Mouse (Mus musculus) megakaryocyte, adult 5-6 weeks (primary cell): ENCODE measurements around the gene Gpr179. TPM values are rescaled to one million over a fixed set of nuclear protein-coding genes. Genes with fewer than 3 reads are reported as not detected.
A peak's percentile ranks its signal among the peaks of the same experiment; 100 is the strongest.

ENCODE experiments used
- ATAC-seq: 2 replicates; pipeline ENCODE4 v1.8.0; 2016; ENCODE audit warnings: mild to moderate bottlenecking, inconsistent platforms; ENCODE audit not compliant: poor library complexity, severe bottlenecking
- total RNA-seq, 2 experiments: library from RNA; stranded (forward) in 1 of 2; stranded (reverse) in 1 of 2; fragments of 153-499, 151-499 nt in 1 of 2; fragments of 221-1000, 200-1000 nt in 1 of 2; gene quantifications; 2 replicates each; pipeline versions ENCODE4 v1.2.3 to v1.2.4; 2015 to 2017

The Gpr179 gene
- not detected in 2 replicates for total RNA-seq (2015)
- under 0.01 TPM in 1 of 2 replicates, not detected in the other for total RNA-seq (2017)

DNA sequence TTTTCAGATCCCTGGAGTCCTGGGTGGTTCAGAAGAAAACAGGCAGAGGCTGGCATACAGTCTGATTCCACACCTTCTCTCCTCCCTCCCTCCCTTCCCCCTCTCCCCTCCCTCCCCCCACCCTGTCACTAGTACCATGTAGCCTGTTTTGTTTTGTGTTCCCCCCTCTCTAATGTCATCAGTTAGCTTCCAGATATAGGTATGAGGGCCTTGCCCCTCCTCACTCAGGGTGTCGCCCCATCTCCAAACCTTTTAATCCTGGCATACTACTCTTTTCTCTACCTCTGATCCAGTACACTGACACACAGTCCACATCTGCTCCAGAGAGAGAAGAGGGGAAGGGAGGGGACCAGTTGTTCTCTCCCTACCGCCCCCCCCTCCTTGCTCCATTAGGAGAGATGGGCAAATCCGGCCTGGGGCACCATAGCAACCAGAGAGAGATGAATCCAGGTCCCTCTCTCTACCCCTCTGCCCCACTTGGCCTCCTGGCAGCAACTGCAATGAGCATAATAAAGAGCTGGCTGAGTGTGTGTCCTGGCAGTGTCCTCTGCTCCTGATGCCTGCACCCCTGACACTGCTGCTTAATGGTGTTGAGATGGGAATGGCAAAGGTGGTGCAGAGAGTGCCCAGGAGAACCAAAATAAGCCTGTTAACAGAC lies at the start of gene Gpr179:
Gene Gpr179 (minus strand): TSS at position 51 of the 658 bp plus-strand sequence.
- ATAC-seq = no peak

GRCm38 (mm10) chr11:97401082-97401481 lies 49.2 kb upstream of the Gpr179 start:
- ATAC-seq = no peak

DNA sequence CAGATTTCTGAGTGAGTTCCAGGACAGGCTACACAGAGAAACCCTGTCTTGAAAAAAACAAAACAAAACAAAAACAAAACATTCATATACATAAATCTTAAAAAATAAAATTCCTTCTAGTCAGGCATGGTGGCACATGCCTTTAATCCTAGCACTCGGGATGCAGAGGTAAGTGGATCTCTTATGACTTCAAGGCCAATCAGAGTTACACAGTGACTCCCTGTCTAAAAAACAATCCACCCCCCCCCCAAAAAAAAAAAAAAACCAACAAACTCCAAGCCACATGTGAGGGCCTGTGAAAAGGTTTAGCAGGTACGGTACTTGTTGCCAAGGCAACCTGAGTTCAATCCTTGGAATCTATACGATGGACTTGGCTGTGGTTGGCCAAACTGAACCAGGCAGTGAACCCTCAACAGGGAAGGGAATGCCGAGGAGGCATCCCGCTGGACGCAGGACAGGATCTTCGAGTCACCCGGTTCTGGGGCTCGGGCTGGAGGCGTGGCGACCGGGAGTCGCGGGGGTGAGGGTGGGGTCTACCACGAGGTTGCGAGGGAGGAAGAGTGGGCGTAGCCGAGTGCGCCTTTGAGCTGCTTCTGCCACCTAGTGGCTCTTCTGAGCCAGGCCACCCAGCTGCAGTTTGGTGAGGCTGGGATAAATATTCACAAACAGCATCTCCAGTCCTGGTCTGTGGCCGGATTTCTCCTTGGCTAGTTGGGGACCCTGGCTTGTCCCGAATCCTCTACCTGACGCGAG lies 48.3 kb upstream of the Gpr179 start:
- ATAC-seq = peak; percentile 98

- no peak for ATAC-seq
Measured at GRCm38 (mm10) chr11:97398506-97398905, 46.6 kb upstream of the Gpr179 start.

DNA sequence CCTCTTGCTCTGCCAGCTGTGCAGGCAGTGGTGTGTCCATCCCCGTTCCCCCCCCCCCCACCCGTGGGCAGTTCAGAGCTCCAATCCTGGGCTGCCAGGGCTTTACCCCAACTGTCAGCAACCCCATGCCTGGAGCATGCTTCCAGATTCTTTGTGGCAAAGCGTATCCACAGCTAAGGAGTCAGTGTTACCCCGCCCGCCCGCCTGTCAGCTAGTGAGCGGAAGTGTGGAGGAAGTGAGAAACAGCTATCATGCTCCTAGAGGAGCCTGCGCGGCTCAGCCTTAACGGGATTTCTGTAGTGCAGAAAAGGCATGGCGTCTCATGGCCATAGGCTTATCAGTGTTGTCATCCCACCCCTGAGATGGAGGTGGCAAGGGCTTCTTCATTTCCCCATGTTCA lies 42.3 kb upstream of the Gpr179 start:
- ATAC-seq = peak; percentile 68

DNA sequence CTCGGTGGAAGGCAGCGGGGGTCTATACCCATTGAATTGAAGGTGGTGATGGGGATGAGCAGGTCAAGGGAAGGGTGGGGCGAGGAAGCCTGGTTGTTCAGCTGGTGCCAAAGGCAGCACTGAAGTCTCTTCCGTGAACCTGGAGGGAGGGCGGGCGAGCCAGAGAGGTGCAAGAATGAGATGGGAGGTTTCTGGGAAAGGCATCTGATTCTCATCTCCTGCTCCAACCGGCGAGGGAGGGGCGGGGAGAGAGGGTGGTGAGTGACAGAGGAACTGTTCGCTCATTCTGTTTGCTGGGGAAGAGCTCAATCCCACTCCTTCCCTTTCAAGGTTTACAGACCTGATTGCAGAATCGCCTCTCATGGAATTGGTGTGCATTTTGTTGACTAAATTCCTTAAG lies 41.8 kb upstream of the Gpr179 start:
- ATAC-seq = no peak

- ATAC-seq = no peak
Measured at GRCm38 (mm10) chr11:97389127-97389526, 37.2 kb upstream of the Gpr179 start.

DNA sequence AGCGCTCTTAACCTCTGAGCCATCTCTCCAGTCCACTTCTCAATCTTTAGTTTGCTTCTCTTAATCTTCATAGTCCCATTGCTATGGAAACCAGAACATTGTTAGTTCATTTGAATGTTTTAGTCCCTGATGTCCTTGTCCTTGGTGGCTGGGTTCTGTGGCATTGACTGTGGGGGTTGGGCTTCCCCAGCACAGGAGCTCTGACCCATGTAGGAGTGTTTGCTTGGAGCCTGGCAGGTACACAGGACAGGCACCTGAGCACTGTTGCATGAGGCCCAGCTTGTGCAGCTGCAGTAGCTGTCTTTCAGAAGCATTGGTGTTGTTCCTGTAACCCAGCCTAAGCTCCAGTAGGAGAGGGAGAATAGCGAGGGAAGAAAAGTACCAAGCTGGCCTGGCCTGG lies 35.9 kb upstream of the Gpr179 start:
- no peak for ATAC-seq

GRCm38 (mm10) chr11:97383764-97384163 lies 31.9 kb upstream of the Gpr179 start:
- ATAC-seq = no peak

GRCm38 (mm10) chr11:97383017-97383416 lies 31.1 kb upstream of the Gpr179 start:
- no peak for ATAC-seq

GRCm38 (mm10) chr11:97380036-97380435 lies 28.2 kb upstream of the Gpr179 start:
- ATAC-seq = no peak

DNA sequence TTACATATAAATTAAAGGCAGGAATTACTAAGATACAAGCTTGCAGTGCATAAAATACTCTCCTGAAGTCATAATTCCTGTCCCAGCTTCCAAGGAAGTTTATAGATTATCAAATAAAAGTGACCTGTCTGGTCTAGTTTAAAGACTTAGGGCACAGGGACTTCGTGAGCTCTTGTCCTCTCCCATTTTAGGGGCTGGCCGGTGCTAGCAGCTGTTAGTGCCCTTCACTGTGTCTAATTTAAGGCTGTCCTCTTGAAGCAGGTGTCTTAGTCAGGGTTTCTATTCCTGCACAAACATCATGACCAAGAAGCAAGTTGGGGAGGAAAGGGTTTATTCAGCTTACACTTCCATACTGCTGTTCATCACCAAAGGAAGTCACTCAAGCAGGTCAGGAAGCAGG lies 21.5 kb upstream of the Gpr179 start:
- no peak for ATAC-seq

- ATAC-seq = no peak
Measured at GRCm38 (mm10) chr11:97372159-97372864, 20.4 kb upstream of the Gpr179 start.

DNA sequence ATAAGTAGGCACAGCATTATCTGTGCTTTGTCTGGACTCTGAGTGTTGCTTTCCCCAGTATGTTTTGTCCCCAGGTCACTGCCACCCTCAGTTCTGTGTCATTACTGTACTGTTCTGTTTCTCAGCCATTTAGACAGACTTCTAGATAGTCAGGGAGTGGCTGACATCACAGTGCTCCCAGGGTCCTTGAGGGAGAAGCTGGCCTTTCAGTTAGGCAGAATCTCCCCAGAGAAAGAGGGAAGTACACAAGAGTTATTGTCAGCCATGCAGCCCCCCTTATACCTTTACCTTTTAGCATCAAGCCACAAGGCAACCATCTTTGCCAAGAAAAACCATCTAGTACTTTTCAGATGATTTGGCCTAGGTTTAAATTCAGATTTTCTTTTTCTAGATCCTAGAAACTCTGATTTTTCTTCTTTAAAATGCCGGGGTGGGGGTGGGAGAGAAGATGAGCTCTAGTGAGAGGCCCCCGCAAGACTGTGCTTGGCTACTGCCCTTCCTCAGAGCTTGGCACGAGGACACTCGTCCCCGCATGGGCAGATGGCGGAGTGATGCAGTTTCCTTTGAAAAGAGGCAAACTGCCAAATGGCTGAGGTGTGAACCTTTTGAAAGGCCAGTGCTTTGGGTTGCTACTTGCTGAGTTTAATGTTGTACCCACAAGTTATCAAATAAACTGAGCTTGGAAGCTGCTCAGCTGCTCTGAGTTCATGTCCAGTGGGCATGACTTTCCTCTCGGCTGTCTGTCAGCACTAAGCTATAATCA lies 18.6 kb upstream of the Gpr179 start:
- no peak for ATAC-seq

DNA sequence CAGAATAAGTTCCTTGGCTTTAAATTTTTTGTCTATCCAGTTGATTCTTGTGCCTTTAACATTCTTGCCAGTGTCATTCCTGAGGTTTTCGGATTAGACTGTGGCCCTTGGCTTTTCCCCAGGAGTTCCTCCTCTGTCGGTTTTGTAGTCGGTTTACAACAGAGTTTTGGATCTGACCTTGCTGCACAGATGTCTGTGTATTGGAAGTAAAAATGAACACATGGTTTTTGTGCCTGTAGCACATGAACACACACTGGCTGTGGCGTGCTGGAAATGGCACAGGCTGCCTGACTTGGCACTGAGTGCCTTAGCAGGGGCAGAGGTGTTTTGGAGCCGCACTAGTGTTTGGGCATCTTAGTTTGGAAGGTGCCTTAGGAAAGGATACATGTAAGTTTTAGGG lies 16.6 kb upstream of the Gpr179 start:
- ATAC-seq = no peak

DNA sequence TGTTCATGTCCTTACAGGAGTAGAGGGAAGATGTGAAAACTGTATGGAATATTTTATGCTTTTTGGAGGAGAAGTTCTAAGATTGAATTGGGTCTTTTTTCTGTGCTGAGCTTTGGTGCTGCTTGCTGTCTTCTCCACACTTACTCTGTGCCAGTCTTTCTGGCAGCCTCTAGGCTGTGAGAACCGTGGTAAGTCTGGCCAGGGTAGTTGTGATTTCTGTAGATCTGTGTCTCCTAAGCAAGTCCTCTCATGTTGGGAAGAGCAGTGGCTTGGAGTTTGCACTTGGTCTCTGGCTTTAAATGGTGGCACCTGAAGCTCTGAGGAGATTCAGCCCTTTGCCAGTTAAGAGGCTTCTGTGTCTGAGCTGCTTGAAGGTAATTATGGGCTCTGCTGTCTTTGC lies 13.7 kb upstream of the Gpr179 start:
- no peak for ATAC-seq

DNA sequence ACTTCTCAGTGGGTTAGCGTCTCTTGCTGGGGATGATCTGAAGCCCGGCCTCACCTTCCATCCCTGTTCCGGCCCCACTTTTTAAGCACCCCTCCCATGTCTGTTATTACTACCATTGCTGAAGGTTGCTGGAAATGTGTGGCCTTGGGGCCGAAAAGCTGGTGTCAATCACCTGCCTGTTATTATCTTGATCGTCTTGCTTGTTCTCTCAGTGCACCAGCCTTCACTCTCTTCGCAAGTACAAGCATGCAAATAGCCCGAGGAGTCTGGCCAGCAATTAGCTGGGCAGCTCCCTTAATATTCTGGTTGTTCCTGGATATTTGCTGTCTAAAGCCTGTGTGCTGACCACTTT lies 11.7 kb upstream of the Gpr179 start:
- 0 out of 2 replicates have a peak, but pooled peaks have one; percentile 2 for ATAC-seq

DNA sequence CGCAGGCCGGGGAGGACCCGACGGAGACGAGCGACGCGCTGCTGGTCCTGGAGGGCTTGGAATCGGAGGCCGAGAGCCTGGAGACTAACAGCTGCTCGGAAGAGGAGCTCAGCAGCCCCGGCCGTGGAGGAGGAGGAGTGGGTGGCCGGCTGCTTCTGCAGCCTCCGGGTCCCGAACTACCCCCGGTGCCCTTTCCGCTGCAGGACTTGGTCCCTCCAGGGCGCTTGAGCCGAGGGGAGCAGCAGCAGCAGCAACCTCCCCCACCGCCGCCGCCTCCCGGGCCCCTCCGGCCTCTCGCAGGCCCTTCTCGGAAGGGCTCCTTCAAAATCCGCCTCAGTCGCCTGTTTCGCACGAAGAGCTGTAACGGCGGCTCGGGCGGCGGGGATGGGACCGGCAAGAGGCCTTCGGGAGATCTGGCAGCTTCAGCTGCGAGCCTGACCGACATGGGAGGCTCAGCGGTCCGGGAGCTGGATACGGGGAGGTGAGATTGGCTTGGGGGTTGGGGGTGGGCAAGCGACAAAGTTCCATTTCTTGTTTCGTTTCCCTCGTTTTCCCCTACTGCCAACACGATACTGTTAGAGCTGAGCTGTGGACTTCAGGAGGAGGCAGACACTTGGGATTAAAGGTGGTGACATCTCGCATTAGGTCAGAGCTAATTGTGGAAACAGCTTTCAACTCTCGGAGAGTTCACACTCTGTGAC lies 11.2 kb upstream of the Gpr179 start:
- peak; percentile 22 for ATAC-seq

DNA sequence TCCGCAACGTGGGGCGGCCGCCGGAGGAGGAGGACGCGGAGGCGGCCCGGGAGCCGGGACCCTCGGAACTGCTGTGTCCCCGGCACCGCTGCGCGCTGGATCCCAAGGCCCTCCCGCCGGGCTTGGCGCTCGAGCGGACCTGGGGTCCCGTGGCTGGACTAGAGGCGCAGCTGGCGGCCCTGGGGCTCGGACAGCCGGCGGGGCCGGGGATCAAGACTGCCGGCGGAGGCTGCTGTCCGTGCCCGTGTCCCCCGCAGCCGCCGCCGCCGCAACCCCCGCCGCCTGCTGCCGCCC lies 10.7 kb upstream of the Gpr179 start:
- ATAC-seq = no peak; the same call in 1 of the 2 replicates

DNA sequence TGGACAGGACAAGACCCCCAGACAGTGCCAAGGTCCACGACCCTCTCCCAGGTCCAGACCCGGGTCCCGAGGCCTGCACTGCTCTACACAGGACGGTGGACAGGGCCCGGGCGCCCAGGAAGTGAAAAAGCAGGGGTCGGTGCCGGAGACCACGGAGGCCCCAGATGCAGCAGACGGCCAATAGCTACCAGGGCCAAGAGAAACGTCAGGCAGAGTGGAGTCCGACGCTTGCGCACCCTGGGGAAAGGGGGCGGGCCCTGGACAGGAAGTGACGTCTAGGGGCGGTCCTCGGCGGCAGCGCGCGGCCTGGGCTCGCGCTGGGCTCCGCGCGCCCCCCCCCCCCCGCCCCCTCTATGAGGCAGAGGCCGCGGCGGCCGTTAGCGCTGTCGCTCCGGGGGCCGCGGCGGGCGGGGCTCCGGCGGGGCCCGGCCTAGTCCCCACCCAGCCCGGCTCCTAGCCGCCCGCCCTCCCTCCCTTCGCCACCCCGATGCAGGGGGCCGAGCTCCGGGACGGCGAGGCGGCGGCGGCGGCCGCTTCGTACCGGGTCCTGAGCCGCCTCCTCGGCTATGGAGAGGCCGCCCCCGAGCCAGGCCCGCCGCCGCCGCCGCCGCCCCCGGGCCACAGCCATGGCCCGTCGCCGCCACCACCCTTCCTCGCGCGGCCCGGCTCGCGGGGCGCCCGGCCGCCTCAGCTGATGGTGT lies 10.2 kb upstream of the Gpr179 start, which contains the start of gene Socs7:
Gene Socs7 (plus strand): TSS at position 604 of the 701 bp plus-strand sequence.
- peak; percentile 94 for ATAC-seq
